Mouse (Mus musculus) testis, adult 2 months (tissue): ENCODE measurements around the gene Zbtb16.

Experiments used
- CTCF ChIP-seq: fragments of 200-500 bp; IDR thresholded peaks from 2 replicates; pipeline ENCODE4 v1.5.1; 2012; ENCODE audit warnings: low read depth, mild to moderate bottlenecking, inconsistent platforms, low read length, moderate library complexity; ENCODE audit not compliant: control insufficient read depth, insufficient read depth, insufficient replicate concordance
- POLR2A ChIP-seq: fragments of 200-500 bp; IDR thresholded peaks from 2 replicates; pipeline ENCODE4 v1.6.1; 2012; ENCODE audit warnings: low read depth, mild to moderate bottlenecking, inconsistent platforms, low read length, moderate library complexity; ENCODE audit not compliant: control insufficient read depth

GRCm38 (mm10) chr9:48787906-48788410 lies 48.1 kb downstream of the Zbtb16 start:
- TF ChIP-seq CTCF (no peak), POLR2A (no peak)
